Mouse (Mus musculus) bone marrow, adult 2 months (tissue): ENCODE data around the gene Fam189a1. TPM values are rescaled to one million over a fixed set of nuclear protein-coding genes. Genes with fewer than 3 reads are reported as not detected.

ENCODE experiments used
- H3K27ac ChIP-seq: fragments of 200-500 bp; 2 replicates; pipeline ENCODE4 v1.5.1; 2012; ENCODE audit warnings: low read depth, mild to moderate bottlenecking, control low read depth, inconsistent platforms, low read length; ENCODE audit not compliant: control insufficient read depth, poor library complexity, insufficient read depth
- H3K4me1 ChIP-seq: fragments of 200-500 bp; 2 replicates; pipeline ENCODE4 v1.6.1; 2011; ENCODE audit warnings: low read length; ENCODE audit not compliant: control insufficient read depth, insufficient read depth
- H3K4me3 ChIP-seq: fragments of 200-500 bp; replicated peaks from 2 replicates; pipeline ENCODE3; 2011; ENCODE audit warnings: mild to moderate bottlenecking, low read depth, low read length, control low read depth; ENCODE audit not compliant: control insufficient read depth
- CTCF ChIP-seq: fragments of 200-500 bp; IDR thresholded peaks from 2 replicates; pipeline ENCODE4 v1.5.1; 2011; ENCODE audit warnings: low read length, control low read depth; ENCODE audit not compliant: control insufficient read depth, insufficient read depth
- POLR2A ChIP-seq: fragments of 200-500 bp; IDR thresholded peaks from 2 replicates; pipeline ENCODE4 v1.6.1; 2011; ENCODE audit warnings: low read depth, mild to moderate bottlenecking, control low read depth, low read length, borderline replicate concordance; ENCODE audit not compliant: control insufficient read depth
- WGBS: fragments of 180-500 bp; shearing (Covaris S2); methylation state at CpG from one replicate; pipeline ENCODE4 v1.1.7; 2018; 5-methylcytosine and 5-hydroxymethylcytosine counted together
- polyA plus RNA-seq: library from polyadenylated mRNA; stranded (reverse); fragments of >200 nt; gene quantifications from 2 replicates; pipeline ENCODE4 v1.2.4, GENCODE M21; 2011; ENCODE audit warnings: low replicate concordance; ENCODE audit not compliant: missing spikeins, insufficient read depth, insufficient read length

Fam189a1 gene
- polyA plus RNA-seq, 1 experiment = not detected

DNA sequence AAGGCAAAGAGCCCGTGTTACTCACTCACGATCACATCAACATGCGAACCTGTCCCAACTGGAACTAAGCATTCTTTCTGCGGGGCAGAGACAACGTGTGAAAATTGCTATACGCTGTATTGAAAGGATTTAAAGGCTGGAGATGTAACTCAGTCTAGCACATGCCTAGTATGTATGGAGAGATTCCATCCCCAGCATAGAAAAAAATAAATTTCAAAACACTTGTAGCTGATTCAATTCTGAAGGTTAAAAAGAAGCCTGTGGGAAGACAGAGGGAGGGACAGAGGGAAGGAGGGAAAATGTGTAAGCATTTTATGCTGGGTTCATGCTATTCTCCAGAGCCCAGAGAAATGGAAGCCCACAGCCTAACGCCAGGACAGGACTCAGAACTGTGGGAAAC lies 2.5 kb downstream of the Fam189a1 start:
- H3K27ac ChIP-seq = no peak overlapping the region
- TF ChIP-seq CTCF (no peak), POLR2A (no peak)
- no peak overlapping the region for H3K4me3 ChIP-seq
- WGBS = 72% methylated on average over 7 of the region's 7 CpGs
- no peaks in the 10 kb centered on the region for H3K4me1 ChIP-seq

DNA sequence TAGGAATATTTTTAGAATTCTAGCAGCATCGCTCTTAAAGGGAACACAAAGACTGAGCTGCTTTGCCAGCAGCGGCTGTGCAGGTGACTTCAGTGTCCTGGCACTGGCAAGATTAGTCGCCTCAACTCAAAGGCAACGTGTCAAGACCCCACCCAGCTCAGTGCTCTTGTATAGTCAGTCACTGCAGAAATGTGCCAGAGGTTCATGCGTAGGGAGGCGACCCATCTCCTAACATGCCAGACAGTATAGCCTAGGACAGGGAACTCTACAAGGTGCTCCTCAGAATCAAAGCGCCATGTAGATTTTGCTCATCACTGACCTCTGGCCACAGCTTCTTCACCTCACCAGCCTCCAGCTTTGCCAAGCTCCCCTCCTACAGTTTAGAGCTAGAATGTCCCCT lies 4.8 kb downstream of the Fam189a1 start:
- WGBS = 82% methylated on average over 7 of the region's 7 CpGs
- TF ChIP-seq CTCF (no peak), POLR2A (no peak)
- no peak overlapping the region for H3K27ac ChIP-seq
- H3K4me1 ChIP-seq = no peaks in the 10 kb centered on the region; the same call in 1 of the 2 replicates
- no peak overlapping the region for H3K4me3 ChIP-seq

DNA sequence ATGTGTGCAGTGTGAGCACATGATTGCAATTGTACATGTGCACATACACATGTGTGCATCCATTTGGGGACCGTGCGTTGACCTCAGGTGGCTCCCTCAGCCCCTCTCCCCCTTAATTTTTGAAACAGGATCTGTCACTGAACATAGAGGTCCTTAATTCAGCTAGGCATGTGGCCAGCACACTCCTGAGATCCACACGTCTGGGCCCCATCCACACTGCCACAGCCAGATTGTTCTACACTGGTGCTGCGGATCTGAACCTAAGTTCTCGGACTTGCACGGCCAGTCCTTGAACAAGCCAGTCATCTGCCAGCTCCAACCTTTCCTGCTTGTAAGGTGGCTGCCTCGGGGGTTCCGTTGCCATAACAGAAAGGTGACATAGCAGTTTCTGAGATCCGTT lies 7.3 kb downstream of the Fam189a1 start:
- TF ChIP-seq POLR2A (no peak), CTCF (no peak)
- H3K4me3 ChIP-seq = no peak overlapping the region
- no peak overlapping the region for H3K27ac ChIP-seq
- no peaks in the 10 kb centered on the region; the same call in 1 of the 2 replicates for H3K4me1 ChIP-seq
- 79% methylated on average over 9 of the region's 9 CpGs for WGBS

DNA sequence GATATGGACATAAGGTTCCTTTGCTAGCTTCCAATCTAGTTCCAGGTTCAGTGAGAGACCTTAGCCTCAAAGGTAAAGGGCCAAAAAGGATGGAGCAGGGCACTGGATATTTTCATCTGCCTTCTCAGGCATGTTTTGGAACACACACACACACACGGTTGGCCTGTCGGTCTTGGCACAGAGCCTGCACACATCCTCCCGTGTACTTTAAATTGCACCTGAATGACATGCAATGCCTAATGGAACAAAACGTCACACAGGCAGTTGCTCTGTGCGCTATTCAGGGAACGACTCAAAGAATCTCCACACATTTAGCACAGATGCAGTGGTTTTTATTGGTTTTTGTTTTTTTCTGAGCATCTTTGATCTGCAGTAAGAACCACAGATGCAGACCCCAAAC lies 11.5 kb downstream of the Fam189a1 start:
- no peak overlapping the region for H3K27ac ChIP-seq
- TF ChIP-seq CTCF (no peak), POLR2A (no peak)
- no peak overlapping the region for H3K4me3 ChIP-seq
- WGBS = 59% methylated on average over 6 of the region's 6 CpGs
- H3K4me1 ChIP-seq = no peaks in the 10 kb centered on the region; the same call in 1 of the 2 replicates

DNA sequence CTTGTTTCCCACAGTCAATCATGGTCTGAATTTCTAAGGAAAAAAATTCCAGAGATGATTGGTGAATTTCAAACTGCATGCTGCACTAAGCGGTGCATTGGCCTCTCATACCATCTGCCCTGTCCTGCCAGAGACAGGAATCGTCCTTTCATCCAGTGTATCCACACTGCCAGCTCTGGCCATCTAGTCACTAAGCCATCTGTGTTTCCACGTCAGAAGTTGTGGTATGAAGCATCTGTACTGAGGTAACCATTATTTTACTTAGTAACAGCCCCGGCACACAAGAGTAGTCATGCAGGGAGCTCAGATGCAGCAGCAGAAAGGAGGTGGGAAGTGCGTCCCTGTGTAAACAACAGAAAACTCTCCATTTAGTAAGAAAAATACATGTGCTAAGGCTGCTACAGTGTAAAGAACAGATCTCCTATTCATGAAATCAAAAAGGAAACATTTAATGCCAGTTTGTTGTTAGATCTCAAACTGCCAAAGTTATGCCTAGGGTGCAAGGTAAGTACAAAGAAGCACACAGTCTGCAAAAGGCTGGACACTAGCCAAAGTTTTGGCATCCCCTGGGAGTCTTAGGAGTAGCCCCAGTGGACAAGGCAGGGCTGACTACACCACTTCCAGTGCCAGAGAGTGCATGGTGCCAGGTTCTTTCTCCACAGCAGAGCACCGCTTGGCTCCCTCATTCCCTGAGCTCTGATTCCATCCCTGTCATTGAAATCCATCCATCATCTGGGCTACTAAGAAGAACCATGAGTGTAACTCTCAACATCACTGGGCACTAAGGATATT lies 14.3 kb downstream of the Fam189a1 start:
- TF ChIP-seq CTCF = no peak
- no peak for TF ChIP-seq POLR2A
- Histone ChIP-seq H3K4me1 (no peaks in the 10 kb centered on the region; the same call in 1 of the 2 replicates), H3K4me3 (no peak overlapping the region), H3K27ac (no peak overlapping the region)
- 78% methylated on average over 6 of the region's 6 CpGs for WGBS

DNA sequence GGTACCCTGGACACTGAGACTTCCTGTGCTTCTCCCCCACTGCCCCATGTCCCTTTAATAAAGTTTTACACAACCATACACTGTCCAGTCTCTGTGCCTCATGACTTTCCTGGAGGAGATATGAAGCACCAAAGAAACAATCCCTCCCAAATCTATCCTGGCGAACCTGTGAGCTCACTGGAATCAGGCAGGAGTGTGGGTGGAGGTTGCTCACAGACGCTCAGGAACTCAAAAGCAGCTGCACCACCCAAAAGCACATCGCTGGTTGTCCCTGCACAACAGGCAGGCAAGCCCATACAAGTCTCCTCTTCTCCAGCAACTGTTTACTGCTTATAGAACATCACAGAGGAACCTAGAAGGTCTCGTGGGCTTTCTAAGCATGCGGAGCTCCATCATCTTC lies 15.5 kb downstream of the Fam189a1 start:
- no peak overlapping the region for H3K27ac ChIP-seq
- no peak overlapping the region for H3K4me3 ChIP-seq
- WGBS = 72% methylated on average over 5 of the region's 5 CpGs
- TF ChIP-seq POLR2A (no peak), CTCF (no peak)
- H3K4me1 ChIP-seq = no peaks in the 10 kb centered on the region

DNA sequence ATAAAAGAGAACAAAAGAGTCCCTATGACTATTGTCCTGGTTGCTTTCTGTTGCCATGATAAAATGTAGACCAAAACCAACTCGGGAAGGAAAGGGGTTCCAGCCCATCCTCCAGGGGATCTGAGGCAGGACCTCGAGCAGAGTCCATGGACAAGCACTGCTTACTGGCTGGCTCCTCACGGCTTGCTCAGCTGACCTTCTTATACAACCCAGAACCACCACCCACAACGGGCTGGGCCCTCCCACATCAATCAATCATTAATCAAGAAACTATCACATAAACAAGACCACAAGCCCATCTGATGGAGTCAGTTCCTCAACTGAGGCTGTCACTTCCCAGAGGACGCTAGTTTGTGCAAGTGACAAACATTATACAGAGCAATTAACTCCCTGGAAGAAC lies 16.3 kb downstream of the Fam189a1 start:
- TF ChIP-seq POLR2A (no peak), CTCF (no peak)
- 62% methylated on average over 5 of the region's 5 CpGs for WGBS
- Histone ChIP-seq H3K4me1 (no peaks in the 10 kb centered on the region), H3K4me3 (no peak overlapping the region), H3K27ac (no peak overlapping the region)

DNA sequence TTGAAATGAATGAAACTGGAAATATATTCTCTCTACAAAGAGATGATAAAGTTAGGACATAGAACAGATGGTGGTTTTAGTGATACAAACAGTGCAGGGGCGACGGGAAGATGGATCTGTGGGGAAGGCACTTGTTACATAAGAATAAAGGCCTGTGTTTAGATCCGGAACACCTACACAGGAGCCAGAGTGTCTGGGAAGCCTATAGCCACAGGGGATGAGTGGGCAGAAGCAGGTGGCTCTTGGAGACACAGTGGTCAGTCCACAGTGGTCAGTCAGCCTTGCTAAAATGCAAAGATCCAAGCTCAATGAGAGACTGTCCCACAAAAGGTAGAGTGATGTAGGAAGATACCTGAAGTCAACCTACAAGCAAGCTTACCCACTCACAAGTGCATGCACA lies 32.6 kb downstream of the Fam189a1 start:
- Histone ChIP-seq H3K27ac (no peak overlapping the region), H3K4me3 (no peak overlapping the region), H3K4me1 (no peaks in the 10 kb centered on the region)
- TF ChIP-seq CTCF (no peak), POLR2A (no peak)
- 87% methylated on average over 3 of the region's 3 CpGs for WGBS

DNA sequence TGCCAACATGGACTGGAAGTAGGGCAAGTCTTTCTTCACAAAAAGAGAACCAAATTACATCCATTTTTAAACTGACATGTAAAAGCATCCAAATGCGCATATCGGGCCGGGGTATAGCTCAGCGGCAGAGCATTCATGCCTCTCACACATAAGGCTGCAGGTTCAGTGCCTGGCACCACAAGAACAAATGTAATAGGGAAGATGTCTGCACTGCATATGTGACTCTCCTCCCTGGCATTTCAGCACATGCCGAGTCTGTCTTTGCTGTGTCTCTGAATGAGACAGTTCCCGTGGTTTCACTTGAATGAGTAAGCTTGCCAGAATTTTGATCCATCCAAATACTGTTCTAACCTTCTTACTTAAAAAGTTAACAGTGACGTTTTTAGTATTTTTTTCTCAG lies 39.5 kb downstream of the Fam189a1 start:
- no peak overlapping the region for H3K27ac ChIP-seq
- TF ChIP-seq POLR2A = no peak
- no peak for TF ChIP-seq CTCF
- no peak overlapping the region for H3K4me3 ChIP-seq
- H3K4me1 ChIP-seq = no peaks in the 10 kb centered on the region
- WGBS = 82% methylated on average over 7 of the region's 7 CpGs

DNA sequence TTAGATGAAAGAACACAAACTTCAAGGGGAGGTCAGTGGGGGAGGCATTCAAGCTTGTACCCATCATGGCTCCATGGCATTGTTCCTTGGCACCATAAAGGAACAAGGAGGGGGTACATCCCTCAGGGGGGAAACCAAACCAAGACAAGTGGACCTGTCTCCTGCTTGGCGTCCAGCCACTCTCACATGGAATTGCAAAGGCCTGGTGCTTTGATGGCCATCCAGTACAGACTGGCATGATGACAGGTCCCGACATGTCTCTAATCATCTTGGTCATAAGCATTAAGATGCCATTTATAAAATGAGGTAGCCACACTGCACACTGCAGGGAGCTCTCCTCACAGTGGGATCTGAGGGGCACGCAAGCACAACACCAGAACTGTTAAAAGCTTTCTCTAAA lies 41.0 kb downstream of the Fam189a1 start:
- H3K27ac ChIP-seq = no peak overlapping the region
- no peak overlapping the region for H3K4me3 ChIP-seq
- TF ChIP-seq CTCF (no peak), POLR2A (no peak)
- H3K4me1 ChIP-seq = no peaks in the 10 kb centered on the region
- 80% methylated on average over 3 of the region's 3 CpGs for WGBS
